Mouse (Mus musculus) embryo, embryonic 11.5 days (tissue): Measurements from ENCODE around the gene Dtnb.

Experiments
- DNase-seq: peaks from one replicate; pipeline ENCODE4 v3.0.0-alpha.2; 2012; ENCODE audit warnings: low read depth, low spot score

The Dtnb gene

GRCm38 (mm10) chr12:3732623-3733265 lies 160.6 kb downstream of the Dtnb start:
- DNase-seq, result no peak

GRCm38 (mm10) chr12:3733328-3733727 lies 161.1 kb downstream of the Dtnb start:
- DNase-seq, result no peak

GRCm38 (mm10) chr12:3737009-3737408 lies 164.8 kb downstream of the Dtnb start:
- DNase-seq, result no peak

- DNase-seq, result no peak
These were observed 166.8 kb downstream of the Dtnb start for GRCm38 (mm10) chr12:3738741-3739529.

- no peak for DNase-seq
These were observed 167.8 kb downstream of the Dtnb start for GRCm38 (mm10) chr12:3739749-3740704.

GRCm38 (mm10) chr12:3740705-3741081 lies 168.5 kb downstream of the Dtnb start:
- no peak for DNase-seq

- no peak for DNase-seq
These were observed 173.4 kb downstream of the Dtnb start for GRCm38 (mm10) chr12:3745432-3746105.

GRCm38 (mm10) chr12:3746369-3746768 lies 174.2 kb downstream of the Dtnb start:
- no peak for DNase-seq

- no peak for DNase-seq
These were observed 175.4 kb downstream of the Dtnb start for GRCm38 (mm10) chr12:3747583-3747982.

- DNase-seq, result no peak
These were observed 183.3 kb downstream of the Dtnb start for GRCm38 (mm10) chr12:3755522-3755921.

GRCm38 (mm10) chr12:3756216-3756615 lies 184.0 kb downstream of the Dtnb start:
- DNase-seq, result no peak

GRCm38 (mm10) chr12:3758127-3758526 lies 185.9 kb downstream of the Dtnb start:
- DNase-seq, result no peak

GRCm38 (mm10) chr12:3759419-3759818 lies 187.2 kb downstream of the Dtnb start:
- no peak for DNase-seq

- no peak for DNase-seq
These were observed 188.9 kb downstream of the Dtnb start for GRCm38 (mm10) chr12:3760876-3761590.

GRCm38 (mm10) chr12:3761591-3762295 lies 189.6 kb downstream of the Dtnb start:
- no peak for DNase-seq

GRCm38 (mm10) chr12:3764191-3764804 lies 192.1 kb downstream of the Dtnb start:
- DNase-seq, result no peak

GRCm38 (mm10) chr12:3767360-3767759 lies 195.2 kb downstream of the Dtnb start:
- no peak for DNase-seq

GRCm38 (mm10) chr12:3768391-3768790 lies 196.2 kb downstream of the Dtnb start:
- DNase-seq, result no peak

GRCm38 (mm10) chr12:3770546-3770945 lies 198.4 kb downstream of the Dtnb start:
- no peak for DNase-seq

GRCm38 (mm10) chr12:3771080-3771479 lies 198.9 kb downstream of the Dtnb start:
- no peak for DNase-seq
